Mouse (Mus musculus): ENCODE data around the gene Dbil5. TPM values are rescaled to one million over a fixed set of nuclear protein-coding genes. Genes with fewer than 3 reads are reported as not detected.
"Not testable (repeated sequence)": the region's sequence is repeated elsewhere in the genome, so short reads cannot be mapped to it uniquely, and the experiment has no call there.

The Dbil5 gene
- 1 to 10 TPM; 1.0 to 1.3 TPM for total RNA-seq (2021)

DNA sequence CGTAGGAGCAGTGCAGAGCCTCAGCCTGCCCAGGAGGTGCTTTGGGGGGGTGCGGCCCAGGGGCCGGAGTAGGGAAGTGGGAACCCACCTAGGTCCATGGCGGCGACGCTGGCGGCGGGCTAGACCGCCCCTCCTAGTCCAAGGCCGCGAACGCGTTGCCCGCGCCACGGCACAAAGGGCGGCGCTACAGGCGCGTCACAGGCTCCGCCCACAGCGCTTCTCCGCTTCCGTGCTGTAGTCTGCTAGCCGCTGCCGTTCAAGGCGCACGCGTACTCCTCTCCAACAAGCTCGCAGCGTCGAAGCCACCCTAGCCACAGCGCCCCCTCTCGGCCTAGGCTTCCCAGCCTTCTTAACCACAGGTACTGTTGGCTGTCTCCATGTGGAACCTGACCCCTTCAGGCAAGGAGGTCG, at the start of gene Dbil5, which contains the start of gene Gemin4:
TSS of gene Dbil5 (plus strand) at position 219 of the 411 bp plus-strand sequence.
TSS of gene Gemin4 (minus strand) at position 275 of the 411 bp plus-strand sequence.
- DNase-seq (ENCODE audit: low spot score in 2 of 2) = peak; percentile 95
- intact Hi-C loops (cut with DNase I) = no loop called here

DNA sequence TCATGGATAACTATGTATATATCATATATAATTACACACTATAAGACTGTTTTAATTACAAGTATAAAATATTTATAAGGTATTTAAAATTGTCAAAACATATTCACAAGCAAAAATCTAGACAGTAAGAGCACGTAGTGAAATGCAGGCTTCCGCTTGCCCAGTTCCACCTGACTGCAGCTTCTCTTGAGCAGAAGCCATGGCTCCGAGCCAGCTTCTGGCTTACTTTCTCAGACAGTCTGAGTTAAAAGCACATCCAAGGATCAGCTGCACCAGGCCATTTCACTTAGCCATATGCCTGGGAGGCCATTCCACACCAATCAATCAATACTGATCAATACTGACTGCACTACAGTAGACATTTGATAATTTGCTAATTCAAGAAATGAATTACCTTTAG, 48.4 kb upstream of the Dbil5 start:
- intact Hi-C loops (cut with DNase I) = loop anchor here (5.0 kb wide), 2 partner anchors 387 to 402 kb away; no protein-coding TSS in a partner anchor
- no peak for DNase-seq (ENCODE audit: low spot score in 2 of 2)

DNA sequence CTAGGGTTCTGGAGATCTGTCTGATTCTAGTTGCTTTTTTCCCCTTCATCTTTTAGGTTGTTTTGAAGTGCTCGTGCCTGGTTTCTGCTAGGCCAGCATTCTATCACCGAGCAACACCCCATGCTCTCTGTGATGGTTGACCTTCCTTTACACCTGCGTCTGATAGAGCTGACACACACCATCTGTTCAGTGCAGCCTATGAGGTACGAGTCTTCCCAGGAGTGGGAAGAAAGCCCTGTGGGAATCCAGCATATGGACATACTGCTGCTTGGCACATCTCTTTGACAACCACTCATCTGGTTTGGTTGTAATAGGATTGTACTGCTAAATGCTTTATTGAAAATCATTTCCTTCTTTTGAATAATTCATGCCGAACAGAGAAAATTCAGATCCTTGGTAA, 47.2 kb upstream of the Dbil5 start:
- intact Hi-C loops (cut with DNase I) = no loop called here
- no peak for DNase-seq (ENCODE audit: low spot score in 2 of 2)

DNA sequence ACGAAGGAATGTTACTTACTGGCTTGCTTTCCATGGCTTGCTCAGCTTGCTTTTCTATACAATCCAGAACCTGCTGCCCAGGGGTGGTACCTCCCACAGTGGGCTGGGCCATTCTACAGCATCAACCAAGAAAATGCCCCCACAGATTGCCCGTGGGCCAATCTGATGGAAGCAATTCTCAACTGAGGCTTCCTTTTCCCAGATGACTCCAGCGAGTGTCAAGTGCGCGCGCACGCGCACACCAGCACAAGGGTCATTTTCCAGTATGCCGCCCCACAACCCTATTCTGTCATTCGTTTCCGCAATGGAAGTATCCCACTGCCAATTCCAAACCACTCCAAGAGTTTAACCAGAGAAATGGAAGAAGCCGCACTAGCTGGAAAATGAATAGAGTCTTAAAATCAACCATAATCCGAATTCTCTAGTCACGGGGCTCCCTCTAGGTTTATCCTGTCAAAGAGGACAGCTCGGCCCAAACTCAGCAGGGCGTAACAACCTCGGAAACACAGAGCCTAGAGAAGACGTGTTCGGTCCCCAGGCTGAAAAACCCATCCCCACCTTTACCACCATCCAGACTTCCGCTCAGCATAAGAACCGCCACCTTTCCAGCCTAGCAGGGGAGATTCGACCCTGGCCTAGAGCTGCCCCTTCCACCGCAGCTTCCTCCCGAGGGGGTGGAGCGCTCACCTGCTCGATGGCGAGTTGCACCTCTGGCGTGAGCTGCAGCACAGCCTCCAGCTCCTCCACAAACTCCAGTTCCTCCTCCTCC, 38.5 kb upstream of the Dbil5 start:
- DNase-seq (ENCODE audit: low spot score in 2 of 2) = peak; percentile 47 to 60
- intact Hi-C loops (cut with DNase I) = no loop called here

DNA sequence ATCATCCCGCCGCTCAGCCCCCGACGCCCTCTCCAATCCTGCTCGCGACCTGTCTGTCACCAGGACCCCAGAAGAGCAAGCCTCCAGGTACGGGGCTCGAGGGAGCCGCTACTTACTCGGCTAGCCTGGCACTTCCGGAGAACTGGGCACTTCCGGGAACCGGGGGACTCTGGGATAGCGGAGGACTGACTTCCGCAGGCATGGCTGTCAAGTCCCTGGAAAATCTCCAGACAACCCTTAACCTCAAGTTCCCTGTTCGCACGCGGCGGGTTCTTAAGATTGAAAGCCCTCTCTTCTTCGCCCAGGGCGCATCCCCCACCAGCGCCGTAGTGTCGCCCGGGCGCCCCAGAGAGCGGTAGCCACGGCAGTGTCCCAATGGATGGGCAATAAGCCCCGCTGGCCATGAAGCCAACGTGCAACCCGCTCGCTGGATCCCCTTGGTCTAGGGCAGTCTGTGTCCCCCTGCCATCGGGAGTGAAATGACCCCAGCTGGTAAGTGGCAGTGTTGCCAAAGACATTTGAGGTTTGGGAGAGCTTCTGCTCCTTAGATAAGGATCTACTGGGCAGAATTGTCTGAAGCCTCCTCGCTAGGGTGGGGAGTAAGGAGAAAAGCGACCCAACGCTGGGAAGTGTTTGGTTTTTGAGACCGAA, 37.8 kb upstream of the Dbil5 start, which contains the start of the genes Vps53 and Fam57a:
TSS of gene Vps53 (minus strand) at position 153 of the 651 bp plus-strand sequence.
TSS of gene Fam57a (plus strand) at position 177 of the 651 bp plus-strand sequence.
- intact Hi-C loops (cut with DNase I) = no loop called here

DNA sequence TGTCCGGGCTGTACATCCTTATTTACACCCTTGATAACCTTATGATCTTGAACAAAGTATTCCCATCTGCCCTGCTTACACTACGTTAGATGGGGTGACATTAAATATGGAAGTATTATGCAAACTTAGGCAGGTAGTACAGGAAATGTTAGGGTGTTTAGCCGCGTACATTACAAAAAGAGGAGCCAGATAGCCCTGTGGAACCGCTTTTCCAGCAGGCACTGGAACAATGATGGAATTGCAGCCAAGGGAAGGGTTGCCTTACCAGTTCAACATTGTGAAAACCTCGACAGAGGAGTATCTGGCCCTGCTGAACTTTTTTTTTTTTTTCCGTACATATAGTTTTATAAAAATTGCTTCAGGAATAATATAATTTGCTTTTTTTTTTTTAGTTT, 37.3 kb upstream of the Dbil5 start:
- intact Hi-C loops (cut with DNase I) = no loop called here
- no peak for DNase-seq (ENCODE audit: low spot score in 2 of 2)

More for the DNA sequence above, 37.8 kb upstream of the Dbil5 start, which contains the start of the genes Vps53 and Fam57a:
- DNase-seq (ENCODE audit: low spot score in 2 of 2) = peak; percentile 90 to 93

DNA sequence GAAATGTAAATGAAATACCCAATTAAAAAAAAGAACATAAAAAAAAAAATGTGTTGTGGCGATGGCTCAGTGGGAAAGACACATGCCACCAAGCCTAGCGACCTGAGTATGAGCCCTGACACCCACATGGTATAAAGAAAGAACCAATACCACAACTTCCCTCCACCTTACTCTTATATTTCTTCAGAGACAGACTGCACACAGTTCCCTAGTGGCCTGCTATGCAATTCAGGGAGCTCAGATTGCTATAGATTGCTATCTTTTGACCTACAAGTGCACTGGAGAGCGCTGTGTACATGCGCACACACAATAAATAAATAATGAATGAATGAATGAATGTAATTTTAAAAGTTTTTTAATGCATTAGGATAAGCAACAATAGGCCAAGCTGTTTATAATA, 33.7 kb upstream of the Dbil5 start:
- intact Hi-C loops (cut with DNase I) = no loop called here

DNA sequence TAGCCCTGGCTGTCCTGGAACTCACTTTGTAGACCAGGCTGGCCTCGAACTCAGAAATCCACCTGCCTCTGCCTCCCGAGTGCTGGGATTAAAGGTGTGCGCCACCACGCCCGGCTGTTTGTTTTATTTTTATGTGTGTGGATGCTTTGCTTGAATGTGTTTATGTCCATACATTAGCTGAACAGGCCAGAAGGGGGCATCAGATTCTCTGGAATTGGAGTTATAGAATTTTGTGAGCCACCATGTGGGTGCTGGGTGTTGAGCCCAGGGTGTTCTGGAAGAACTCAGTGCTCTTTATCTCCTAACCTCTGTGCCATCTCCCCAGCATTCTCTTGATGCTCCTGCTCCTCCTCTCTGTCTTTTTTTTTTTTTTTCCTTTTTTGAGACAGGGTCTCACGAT, 30.5 kb upstream of the Dbil5 start:
- DNase-seq (ENCODE audit: low spot score in 2 of 2) = no peak
- intact Hi-C loops (cut with DNase I) = no loop called here

More for the DNA sequence above, 33.7 kb upstream of the Dbil5 start:
- no peak for DNase-seq (ENCODE audit: low spot score in 2 of 2)

DNA sequence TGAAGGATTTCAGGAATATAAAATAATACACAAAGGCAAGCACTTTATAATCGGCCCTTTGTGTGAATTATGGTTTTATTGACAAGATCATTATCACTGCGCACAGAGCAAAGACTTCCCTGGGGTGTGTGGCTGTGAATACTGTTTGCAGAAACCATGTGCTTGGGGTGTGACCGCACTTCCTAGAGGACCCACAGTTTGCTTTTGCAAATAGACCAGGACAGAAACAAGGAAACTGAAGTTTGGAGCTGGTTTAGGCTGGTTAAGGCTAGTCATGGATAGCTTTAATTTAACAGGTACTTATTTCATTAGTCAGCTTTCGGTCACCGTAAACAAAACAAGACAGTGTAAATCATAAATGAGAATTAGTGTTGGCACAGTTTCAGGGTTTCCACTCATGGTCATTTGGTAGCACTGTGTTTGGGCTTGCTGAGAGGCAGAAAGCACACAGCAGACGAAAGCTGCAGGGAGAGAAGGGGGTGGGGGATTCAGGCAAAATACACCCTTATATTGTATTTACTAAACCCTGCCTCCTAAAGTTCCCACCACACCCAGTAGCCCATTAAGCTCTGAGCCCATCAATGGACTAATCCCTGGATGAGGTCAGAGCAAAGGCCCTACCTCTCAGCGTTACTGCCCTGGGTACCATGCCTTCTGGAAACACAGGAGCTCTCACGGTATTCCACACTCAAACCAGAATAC, 21.0 kb upstream of the Dbil5 start:
- no peak for DNase-seq (ENCODE audit: low spot score in 2 of 2)
- intact Hi-C loops (cut with DNase I) = no loop called here

DNA sequence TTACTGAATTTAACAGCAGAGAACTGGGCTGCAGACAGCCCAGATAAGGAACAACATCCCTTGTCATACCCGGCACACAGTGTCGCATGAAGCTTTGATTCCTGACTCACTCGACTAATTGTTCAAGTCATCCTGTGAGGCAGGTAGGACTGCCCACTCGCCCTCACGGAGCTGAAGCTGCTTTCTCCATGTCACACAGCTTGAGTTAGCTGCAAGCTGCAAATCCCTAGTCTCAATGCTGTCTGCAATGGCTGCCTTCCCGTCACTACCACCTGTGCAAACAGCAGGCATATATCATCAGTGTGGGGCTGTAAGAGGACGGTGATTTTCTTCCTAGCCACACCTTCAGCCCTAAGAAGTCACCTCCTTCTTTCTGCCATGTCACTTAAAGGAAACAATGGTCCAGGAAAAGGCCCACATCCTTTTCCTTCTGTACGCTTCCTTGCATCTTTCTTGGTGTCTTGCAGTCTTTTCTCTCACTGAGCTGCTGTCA, 20.4 kb upstream of the Dbil5 start:
- no peak for DNase-seq (ENCODE audit: low spot score in 2 of 2)
- intact Hi-C loops (cut with DNase I) = no loop called here

DNA sequence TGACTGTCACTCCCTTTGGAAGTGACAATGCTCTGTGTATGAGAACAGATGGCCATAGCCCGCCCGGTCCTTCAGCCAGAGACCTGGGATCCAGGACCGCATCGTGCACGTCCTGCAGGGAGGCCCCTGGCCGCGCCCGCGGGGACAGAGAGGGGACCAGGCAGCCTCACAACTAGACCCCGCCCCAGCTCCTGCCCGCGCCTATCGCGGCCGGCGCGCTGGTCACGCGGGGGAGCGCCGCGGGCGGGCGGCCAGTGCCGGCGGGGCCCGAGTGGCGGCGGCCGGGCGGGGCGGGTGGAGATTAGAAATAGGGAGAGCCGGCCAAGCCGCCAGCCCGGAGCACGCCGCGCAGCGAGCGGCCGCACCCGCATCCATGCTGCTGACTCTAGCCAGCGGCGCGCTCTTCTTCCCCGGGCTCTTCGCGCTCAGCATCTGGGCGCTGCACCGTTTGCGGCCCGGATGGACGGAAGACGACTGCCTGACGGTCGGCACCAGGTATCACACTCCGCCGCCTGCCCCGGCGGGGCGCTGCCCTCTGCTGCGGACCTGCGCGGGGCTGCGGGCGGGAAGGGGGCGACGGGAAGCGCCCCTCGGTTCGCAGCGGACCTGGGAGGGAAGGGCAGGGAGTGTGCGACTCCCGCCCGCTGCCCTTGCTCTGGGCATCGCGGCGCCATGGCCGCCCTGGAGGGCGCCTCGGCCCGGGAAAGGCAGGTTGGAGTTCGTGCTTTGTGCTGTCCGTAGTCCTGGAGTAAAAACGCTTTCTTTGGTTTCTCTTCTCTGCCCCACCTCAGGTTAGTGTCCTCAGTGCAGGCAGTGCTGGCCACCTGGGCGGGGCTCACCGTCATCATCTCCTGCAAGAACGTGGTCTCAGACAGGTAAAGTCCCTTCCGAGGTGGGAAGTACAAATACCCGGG, 15.4 kb upstream of the Dbil5 start:
- intact Hi-C loops (cut with DNase I) = no loop called here

DNA sequence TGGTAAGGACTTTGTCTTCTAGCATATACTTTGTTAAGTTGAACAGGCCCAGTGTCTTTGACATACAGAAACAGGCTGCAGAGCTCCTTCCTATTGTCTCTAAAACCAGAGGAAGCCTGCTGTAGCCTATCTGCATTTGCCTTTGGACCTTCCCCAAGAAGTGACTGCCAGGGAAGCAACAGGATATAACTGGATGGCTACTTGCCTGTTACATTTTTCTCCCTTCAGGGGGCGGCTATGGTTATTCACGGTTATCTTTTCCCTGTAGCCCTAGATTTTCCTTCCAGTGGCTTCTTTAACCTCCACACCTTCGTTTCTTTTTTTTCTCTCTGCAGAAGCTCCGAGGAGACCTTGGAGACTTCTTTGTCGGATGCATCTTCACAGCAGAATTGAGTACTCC, 10.6 kb upstream of the Dbil5 start:
- intact Hi-C loops (cut with DNase I) = no loop called here
- no peak for DNase-seq (ENCODE audit: low spot score in 2 of 2)

More for the DNA sequence above, 15.4 kb upstream of the Dbil5 start:
- peak; percentile 80 to 92 for DNase-seq (ENCODE audit: low spot score in 2 of 2)

DNA sequence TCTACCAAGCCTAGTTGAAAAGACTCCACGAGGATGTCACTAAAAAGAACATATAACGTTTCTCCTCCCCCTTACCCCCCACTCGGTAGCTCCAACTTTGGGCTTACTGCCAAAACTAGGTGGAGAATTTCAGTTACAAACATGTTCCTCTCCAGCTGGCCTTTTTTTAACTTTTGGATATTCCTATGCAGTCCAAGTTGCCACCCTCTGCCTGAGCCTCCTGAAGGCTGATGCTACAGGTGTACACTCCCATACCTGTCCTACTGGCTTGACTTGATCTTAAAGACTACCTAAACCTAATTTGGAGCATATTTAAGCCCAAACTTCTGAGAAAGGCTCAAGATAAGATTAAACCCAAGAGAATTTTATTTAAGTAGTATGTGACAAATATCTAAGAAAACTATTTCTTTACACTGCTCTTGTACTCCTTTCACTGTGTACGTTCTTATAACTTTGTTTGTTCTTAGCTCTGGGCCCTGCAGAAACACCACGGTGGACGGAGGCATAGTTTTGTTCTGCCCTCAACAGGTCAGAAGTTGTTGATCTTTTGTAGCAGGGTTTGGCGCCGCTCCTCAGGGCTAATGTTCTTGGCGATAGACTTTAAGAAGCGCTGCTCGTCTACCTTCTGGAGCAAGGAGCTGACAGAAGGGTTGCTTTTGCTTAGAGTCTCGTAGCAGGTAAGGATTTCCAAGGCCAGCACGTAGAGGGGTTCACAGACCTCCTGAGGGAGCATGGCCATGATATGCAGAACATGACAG, 7.0 kb upstream of the Dbil5 start:
- intact Hi-C loops (cut with DNase I) = no loop called here
- no peak for DNase-seq (ENCODE audit: low spot score in 2 of 2)

DNA sequence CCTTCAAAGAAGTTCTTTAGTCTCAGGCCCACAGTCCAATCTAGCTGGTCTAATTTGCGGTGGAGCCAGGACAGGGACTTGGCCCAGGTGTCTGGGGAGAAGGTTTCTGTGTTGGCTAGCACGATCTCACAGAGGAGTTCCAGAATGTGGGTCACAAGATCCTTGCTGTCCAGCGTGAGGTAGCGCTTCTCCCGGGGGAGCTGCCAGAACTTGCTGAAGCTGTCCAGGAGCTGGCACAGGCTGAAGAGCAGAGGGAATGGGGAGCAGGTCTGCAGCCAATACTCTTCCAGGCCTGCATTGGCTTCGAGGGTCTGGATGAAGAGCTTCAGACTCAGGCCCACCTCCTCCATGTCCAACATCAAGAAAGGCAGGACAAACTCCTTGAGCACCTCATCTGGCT, 5.8 kb upstream of the Dbil5 start:
- DNase-seq (ENCODE audit: low spot score in 2 of 2); intact Hi-C loops (cut with DNase I): not testable (repeated sequence)

DNA sequence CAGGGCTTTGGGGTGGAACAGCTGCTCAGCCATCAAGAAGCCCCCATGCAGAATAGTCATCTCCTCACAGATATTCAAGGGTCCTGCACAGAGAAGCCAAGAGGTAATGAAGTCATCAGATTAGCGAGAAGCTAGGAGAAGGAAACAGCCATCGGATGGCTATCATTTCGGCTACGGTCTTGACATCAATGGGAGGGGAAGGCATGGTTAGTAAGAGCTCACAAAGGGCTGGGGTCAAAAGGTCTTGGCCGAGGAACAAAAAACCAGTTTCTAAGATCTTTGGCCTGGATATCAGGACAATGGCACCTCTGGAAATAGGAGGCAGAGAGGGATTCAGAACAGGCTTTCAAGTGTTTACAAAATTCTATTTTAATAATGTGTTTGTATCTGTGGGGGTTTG, 3.6 kb upstream of the Dbil5 start:
- intact Hi-C loops (cut with DNase I) = no loop called here
- no peak for DNase-seq (ENCODE audit: low spot score in 2 of 2)

DNA sequence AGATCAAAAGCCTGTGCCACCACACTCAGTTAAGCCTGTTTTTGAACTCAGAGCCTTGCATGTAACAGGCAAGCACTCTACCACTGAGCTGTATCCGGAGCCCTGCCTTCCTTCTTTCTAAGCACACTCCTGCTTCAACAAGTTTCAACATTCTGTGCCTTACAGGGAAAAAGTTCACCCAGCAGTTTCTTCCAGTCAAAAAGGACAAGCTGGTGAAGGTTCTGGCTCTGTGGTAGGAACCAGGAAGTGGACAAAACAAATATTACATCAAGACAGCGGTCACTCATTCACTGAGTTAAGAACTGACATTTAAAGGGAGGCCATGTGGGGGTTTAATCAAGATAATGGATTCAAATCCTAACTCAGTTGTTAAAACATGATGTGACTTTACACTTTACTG, 2.4 kb upstream of the Dbil5 start:
- DNase-seq (ENCODE audit: low spot score in 2 of 2) = no peak
- intact Hi-C loops (cut with DNase I) = no loop called here

DNA sequence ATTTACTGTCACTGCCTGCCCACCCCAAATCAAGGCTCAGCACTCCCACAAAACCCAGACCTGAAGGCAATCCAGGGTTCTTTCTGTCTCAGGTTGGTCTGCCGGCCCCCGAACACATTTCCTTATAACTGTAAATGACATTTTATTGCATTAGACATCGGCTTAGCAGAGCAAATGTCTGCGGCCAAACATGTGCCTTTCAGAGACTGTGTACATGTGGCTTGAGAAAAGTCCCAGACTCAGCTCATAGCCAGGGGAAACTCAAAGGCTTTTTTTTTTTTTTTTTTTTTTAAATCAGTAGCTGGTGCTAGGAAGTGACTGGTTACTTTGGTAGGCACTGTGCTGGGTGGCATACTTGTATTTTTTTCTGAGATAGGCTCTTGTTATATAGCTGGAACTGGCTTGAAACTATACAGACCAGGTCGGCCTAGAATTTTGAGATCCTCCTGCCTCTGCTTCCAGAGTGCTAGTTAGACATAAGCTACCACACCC, 1.3 kb upstream of the Dbil5 start:
- DNase-seq (ENCODE audit: low spot score in 2 of 2) = no peak
- intact Hi-C loops (cut with DNase I) = no loop called here

DNA sequence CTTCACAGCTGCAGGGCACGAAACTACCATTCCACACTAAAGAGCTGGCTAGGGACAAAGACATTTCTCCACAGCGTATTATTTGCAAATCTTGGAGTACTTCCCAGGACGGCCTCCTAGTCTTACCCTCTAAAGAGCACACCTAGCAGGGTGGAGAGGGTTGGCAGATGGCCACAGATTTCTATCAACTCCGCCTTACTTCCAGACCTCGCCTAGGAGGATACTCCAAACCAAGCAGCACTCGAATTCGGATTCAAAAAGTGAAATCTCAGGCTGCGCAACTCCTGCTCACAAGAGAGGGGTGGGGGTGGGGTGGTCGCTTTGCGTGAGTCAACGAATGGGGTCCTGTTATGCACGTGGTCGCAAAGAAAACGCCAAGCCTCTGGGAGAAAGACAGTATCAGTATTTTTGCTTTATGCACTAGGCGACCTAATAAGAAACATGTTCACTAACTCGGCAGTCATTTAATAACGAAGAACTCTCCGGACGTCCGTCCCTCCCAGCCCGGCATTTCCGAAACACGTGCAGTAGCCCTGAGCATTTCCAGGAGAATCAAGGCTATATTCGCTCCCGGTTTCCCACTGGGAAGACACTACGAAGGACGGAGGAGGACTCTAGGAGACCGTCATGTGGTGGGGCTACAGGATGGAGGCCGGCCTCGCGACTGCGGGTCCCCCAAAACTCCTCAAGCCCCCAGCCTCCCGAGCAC, 573 bp upstream of the Dbil5 start:
- intact Hi-C loops (cut with DNase I) = no loop called here
- no peak for DNase-seq (ENCODE audit: low spot score in 2 of 2)
